ENCODE assay signal across 10 mouse cellular contexts in genomic region chr13:51844661-51845060, GRCm38 (mm10). TPM values are rescaled to one million over a fixed set of nuclear protein-coding genes. Genes with fewer than 3 reads are reported as not detected.
DNase-seq lines count a peak whose midpoint lies in the region; ATAC-seq lines count a peak whose summit lies in the region.
"Had no signal": no experiment of that assay in that cellular context is flagged by ENCODE, and none has a peak within 500 bp of the region (broad histone marks: within the 10 kb centered on the region; RNA-seq: fewer than 3 reads in every experiment).

No protein-coding gene starts in this region.

- H3K4me3 ChIP-seq in embryonic facial prominence, embryonic 10.5 days = peak overlapping the region; percentile 74
- no peak overlapping the region for H3K4me3 ChIP-seq in limb, embryonic 10.5 days
- no peak overlapping the region for H3K4me3 ChIP-seq in neural tube, embryonic 11.5 days (ENCODE audit: low read depth, low read length)

- 19% methylated on average over 10 of the region's 10 CpGs for WGBS in embryonic facial prominence, embryonic 10.5 days
- WGBS in limb, embryonic 10.5 days = 17% methylated on average over 10 of the region's 10 CpGs
- 14% methylated on average over 9 of the region's 10 CpGs for WGBS in neural tube, embryonic 11.5 days

- DNase-seq in cerebellum, adult 11 months = peak; percentile 68
- DNase-seq in adrenal gland, adult 2 months = peak; percentile 77
- peak; percentile 77 for DNase-seq in embryonic facial prominence, embryonic 10.5 days (ENCODE audit: low spot score)
- DNase-seq in heart, postnatal 14 days = peak; percentile 78 to 89
- DNase-seq in limb, embryonic 10.5 days (ENCODE audit: low spot score) = peak; percentile 81
- peak; percentile 81 for DNase-seq in neural tube, embryonic 11.5 days (ENCODE audit: low spot score)
- DNase-seq in telencephalon, adult 2 months (ENCODE audit: low read depth, low spot score) = peak; percentile 29

- no peak overlapping the region for H3K9ac ChIP-seq in neural tube, embryonic 11.5 days (ENCODE audit: low read length)
- H3K9ac ChIP-seq: limb, embryonic 15.5 days had no signal

- peaks cover 89% of the 10 kb centered on the region for H3K4me1 ChIP-seq in embryonic facial prominence, embryonic 10.5 days
- H3K4me1 ChIP-seq in limb, embryonic 10.5 days = peaks cover 83% of the 10 kb centered on the region
- peaks cover 24% of the 10 kb centered on the region for H3K4me1 ChIP-seq in neural tube, embryonic 11.5 days (ENCODE audit: control insufficient read depth, insufficient read depth, low read length)

- H3K9me3 ChIP-seq in embryonic facial prominence, embryonic 10.5 days = no peaks in the 10 kb centered on the region
- H3K9me3 ChIP-seq in limb, embryonic 10.5 days (replicated peaks) = no peaks in the 10 kb centered on the region
- no peaks in the 10 kb centered on the region for H3K9me3 ChIP-seq in neural tube, embryonic 11.5 days (ENCODE audit: control insufficient read depth, low read length)
- H3K9me3 ChIP-seq: limb, embryonic 15.5 days had no signal

- H3K36me3 ChIP-seq in embryonic facial prominence, embryonic 10.5 days (replicated peaks) = peaks cover 3% of the 10 kb centered on the region; the same call in 1 of the 2 replicates
- no peaks in the 10 kb centered on the region for H3K36me3 ChIP-seq in limb, embryonic 10.5 days
- H3K36me3 ChIP-seq in neural tube, embryonic 11.5 days (ENCODE audit: control insufficient read depth, insufficient read depth, low read length) = no peaks in the 10 kb centered on the region
- H3K36me3 ChIP-seq: limb, embryonic 15.5 days had no signal

- H3K27ac ChIP-seq in embryonic facial prominence, embryonic 10.5 days (replicated peaks) = 0 out of 2 replicates have a peak overlapping the region, but pooled peaks have one; percentile 89
- no peak overlapping the region for H3K27ac ChIP-seq in limb, embryonic 10.5 days
- no peak overlapping the region for H3K27ac ChIP-seq in neural tube, embryonic 11.5 days (ENCODE audit: low read depth, low read length)
- H3K27ac ChIP-seq: limb, embryonic 15.5 days had no signal

- H3K4me2 ChIP-seq in neural tube, embryonic 11.5 days (ENCODE audit: low read depth) = no peak overlapping the region

- intact Hi-C loops in heart, postnatal 14 days (cut with DNase I) = loop anchor here (1.0 to 10.0 kb wide), 2 partner anchors 270 to 379 kb away; no protein-coding TSS in a partner anchor

- H3K27me3 ChIP-seq in embryonic facial prominence, embryonic 10.5 days (replicated peaks; ENCODE audit: low read depth, poor library complexity, severe bottlenecking) = peaks cover 70% of the 10 kb centered on the region
- peaks cover 27% of the 10 kb centered on the region for H3K27me3 ChIP-seq in limb, embryonic 10.5 days (ENCODE audit: low read depth, poor library complexity, severe bottlenecking)
- peaks cover 36% of the 10 kb centered on the region for H3K27me3 ChIP-seq in neural tube, embryonic 11.5 days (ENCODE audit: control insufficient read depth, insufficient read depth, low read length)
- H3K27me3 ChIP-seq: Patski had no signal

- no peak for ATAC-seq in cerebellum, adult (ENCODE audit: insufficient number of reproducible peaks, low FRiP score, low TSS enrichment)
- ATAC-seq in neural tube, embryonic 11.5 days (ENCODE audit: insufficient read depth, low FRiP score, low TSS enrichment) = no peak
- ATAC-seq: Patski had no signal

RNA-seq across cellular contexts. Expression of gene Gadd45g, which starts 1.8 kb away (rescaled TPM):
- total RNA-seq in adrenal gland, adult 2 months (2021) = 10 to 100 TPM; 41.0 to 57.6 TPM
- 20.8 and 30.2 TPM in 2 replicates for polyA plus RNA-seq in adrenal gland, adult 2 months (2012; rRNA removed)
- polyA plus RNA-seq in embryonic facial prominence, embryonic 10.5 days (2016; fragmentation: Nextera tagmentation; extraction: Ambion mirVana) = 61.5 and 75.2 TPM in 2 replicates
- total RNA-seq in heart, postnatal 14 days (2021) = 10 to 100 TPM; 31.7 to 32.6 TPM
- 14.3 and 18.6 TPM in 2 replicates for polyA plus RNA-seq in limb, embryonic 10.5 days (2016; fragmentation: Nextera tagmentation; extraction: Ambion mirVana)
- 149 and 170 TPM in 2 replicates for polyA plus RNA-seq in neural tube, embryonic 11.5 days (2014; fragmentation: Nextera tagmentation; extraction: Ambion mirVana)

RNA-seq across cellular contexts. Expression of gene Sema4d, which starts 51.1 kb away (rescaled TPM):
- 10 to 100 TPM; 14.6 to 15.1 TPM for total RNA-seq in adrenal gland, adult 2 months (2021)
- 13.3 and 13.7 TPM in 2 replicates for polyA plus RNA-seq in adrenal gland, adult 2 months (2012; rRNA removed)
- 6.8 and 7.8 TPM in 2 replicates for polyA plus RNA-seq in embryonic facial prominence, embryonic 10.5 days (2016; fragmentation: Nextera tagmentation; extraction: Ambion mirVana)
- 10 to 100 TPM; 78.3 to 78.4 TPM for total RNA-seq in heart, postnatal 14 days (2021)
- polyA plus RNA-seq in limb, embryonic 10.5 days (2016; fragmentation: Nextera tagmentation; extraction: Ambion mirVana) = 5.9 and 6.0 TPM in 2 replicates
- polyA plus RNA-seq in neural tube, embryonic 11.5 days (2014; fragmentation: Nextera tagmentation; extraction: Ambion mirVana) = 6.7 and 7.4 TPM in 2 replicates

Comparison
In these comparisons a context has a peak if more than half of its experiments do, and no peak if none do; other contexts are left out.
1. DNase-seq: peak in every context shown above with its lines; median percentile 84 in heart, postnatal 14 days; 81 in limb, embryonic 10.5 days; 81 in neural tube, embryonic 11.5 days; 77 in adrenal gland, adult 2 months; 77 in embryonic facial prominence, embryonic 10.5 days; 68 in cerebellum, adult 11 months; 29 in telencephalon, adult 2 months.